Mouse (Mus musculus) brown adipose tissue, adult 24 weeks (tissue): ENCODE measurements around the gene Plcl1. TPM values are rescaled to one million over a fixed set of nuclear protein-coding genes. Genes with fewer than 3 reads are reported as not detected.

Experiments
- H3K27ac ChIP-seq: fragments of 200-500 bp; replicated peaks from 2 replicates; pipeline ENCODE4 v1.5.1; 2012; ENCODE audit warnings: low read depth, mild to moderate bottlenecking, low read length
- H3K4me1 ChIP-seq: fragments of 200-500 bp; 2 replicates; pipeline ENCODE4 v1.6.1; 2012; ENCODE audit warnings: low read length, mixed read lengths; ENCODE audit not compliant: control insufficient read depth, insufficient read depth, insufficient read length
- H3K4me3 ChIP-seq: fragments of 200-500 bp; 2 replicates; pipeline ENCODE4 v1.5.1; 2012; ENCODE audit warnings: low read depth, mild to moderate bottlenecking, low read length, moderate library complexity; ENCODE audit not compliant: insufficient read depth
- polyA plus RNA-seq: library from polyadenylated mRNA; stranded (reverse); fragments of >200 nt; gene quantifications from 2 replicates; pipeline ENCODE4 v1.2.4, GENCODE M21; 2012; ENCODE audit not compliant: missing spikeins, insufficient read depth, insufficient read length

The Plcl1 gene
- polyA plus RNA-seq, 1 experiment = 1.2 TPM

DNA sequence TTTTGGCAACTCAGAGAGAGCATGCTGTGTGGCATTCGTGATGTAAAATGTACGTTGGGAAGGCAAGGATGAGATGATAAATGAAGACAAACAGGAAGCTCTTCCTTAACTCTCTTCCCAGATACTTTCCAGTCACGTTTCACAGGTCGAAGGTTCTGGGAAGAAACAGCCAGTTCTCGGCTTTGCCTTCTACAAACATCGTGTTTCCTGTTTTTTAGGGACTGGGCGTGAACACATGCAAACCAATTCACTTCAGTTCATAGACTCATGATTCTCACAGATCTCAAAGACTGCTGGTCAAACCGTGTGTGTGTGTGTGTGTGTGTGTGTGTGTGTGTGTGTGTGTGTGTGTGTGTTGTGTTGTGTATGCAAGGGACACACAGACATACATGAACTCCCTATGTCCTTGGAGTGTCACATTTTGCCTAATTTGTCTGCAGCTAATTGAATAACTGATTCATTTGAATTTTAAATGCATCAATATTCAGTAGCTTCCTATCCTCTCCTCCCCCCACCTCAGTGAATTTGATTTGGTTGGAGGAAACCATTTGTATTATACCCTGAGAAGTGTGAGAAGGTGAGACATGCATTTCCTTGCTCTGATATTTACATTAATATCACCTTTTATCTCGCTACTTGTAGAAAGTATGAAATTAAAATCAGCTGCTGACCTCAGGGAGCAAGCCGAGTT, 259.6 kb downstream of the Plcl1 start:
- Histone ChIP-seq H3K4me1 (peaks cover 6% of the 10 kb centered on the region; the same call in 1 of the 2 replicates), H3K4me3 (no peak overlapping the region), H3K27ac (peak overlapping the region; percentile 53)

DNA sequence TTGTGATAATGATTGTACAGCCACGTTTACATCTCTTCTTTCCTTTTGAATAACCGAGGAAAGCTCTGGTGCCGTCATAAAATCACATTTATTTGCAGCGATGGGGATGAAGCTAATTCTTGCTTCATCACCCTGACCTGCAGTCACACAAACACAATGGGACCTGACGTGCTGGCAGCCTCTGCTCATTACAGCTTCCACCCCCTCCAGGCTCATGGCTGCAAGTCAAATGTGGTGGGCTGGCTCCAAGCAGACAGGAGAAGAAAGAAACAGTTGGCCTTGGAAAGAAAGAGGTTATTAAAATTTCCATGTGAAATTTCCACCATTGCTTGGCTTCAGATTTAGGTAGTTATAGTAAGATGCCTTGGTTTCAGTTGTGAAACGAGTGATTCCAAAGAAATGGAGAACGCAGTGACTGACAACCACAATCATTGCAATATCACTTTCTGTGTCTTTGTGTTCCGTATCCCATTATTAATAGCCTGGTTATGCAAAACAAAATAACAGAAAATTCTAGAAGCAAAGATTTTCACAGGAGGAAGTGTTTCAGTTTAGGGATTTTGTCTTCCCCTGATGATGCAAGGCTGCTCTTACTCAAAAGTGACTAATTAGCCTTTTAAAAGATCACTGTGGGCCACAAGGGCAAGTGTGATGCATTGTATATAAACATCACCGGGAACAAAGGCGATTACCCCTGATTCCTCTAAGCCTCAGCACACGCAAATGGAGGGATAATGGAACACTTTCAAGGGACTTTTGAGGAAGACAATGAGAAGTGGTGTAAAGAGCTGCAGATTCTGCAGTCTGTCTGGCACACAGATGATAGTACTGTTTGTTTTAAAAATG, 260.3 kb downstream of the Plcl1 start:
- Histone ChIP-seq H3K27ac (no peak overlapping the region; the same call in 1 of the 2 replicates), H3K4me1 (peaks cover 6% of the 10 kb centered on the region; the same call in 1 of the 2 replicates), H3K4me3 (no peak overlapping the region)

DNA sequence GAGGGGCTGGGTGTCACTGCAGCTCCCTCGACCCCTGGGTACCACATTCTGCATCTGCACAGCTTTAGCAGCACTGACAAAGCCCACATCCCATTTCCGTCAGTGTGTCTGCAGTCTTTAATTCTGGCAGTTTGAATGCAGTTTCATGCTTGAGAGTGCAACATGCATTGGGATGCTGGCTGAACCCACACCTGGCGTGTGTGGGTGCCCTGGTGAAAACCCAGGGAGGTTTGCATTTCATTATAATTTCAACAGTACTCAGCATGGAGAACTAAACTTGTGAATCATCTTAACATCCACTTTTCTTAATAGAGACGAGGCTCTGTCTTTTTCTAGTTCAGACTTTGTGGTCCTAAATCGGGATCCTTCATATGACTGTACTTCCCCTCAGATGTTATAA, 261.1 kb downstream of the Plcl1 start:
- H3K4me1 ChIP-seq = peaks cover 6% of the 10 kb centered on the region; the same call in 1 of the 2 replicates
- H3K27ac ChIP-seq = no peak overlapping the region
- no peak overlapping the region for H3K4me3 ChIP-seq

DNA sequence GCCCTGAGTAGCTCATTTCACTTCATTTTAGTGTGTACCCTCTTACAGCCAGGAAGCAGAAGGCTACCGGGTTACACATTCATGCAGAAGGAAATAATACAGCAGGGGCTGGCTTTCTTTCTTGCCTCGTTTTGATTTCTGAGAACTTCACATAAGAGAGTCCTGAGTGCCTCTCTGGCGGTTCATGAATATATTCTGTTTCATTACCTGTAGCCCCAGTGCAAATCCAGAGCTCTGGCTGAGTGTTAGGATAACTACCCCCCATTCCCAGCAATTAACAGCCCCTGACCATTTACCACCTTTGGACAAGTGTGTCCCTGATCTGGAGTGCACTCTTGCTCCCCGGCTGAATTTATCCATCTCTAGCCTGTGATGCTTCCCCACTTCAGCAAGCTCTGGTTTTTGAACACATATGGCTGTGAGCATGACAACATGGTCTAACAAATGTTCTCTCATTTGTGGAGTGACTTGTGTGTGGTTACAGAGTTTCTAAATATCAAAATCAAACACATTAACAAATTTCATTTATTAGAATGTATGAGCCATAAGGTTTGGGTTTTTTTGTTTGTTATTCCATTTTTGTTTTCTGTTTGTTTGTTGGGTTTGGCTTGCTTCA, 263.0 kb downstream of the Plcl1 start:
- Histone ChIP-seq H3K27ac (no peak overlapping the region), H3K4me3 (no peak overlapping the region), H3K4me1 (peaks cover 6% of the 10 kb centered on the region; the same call in 1 of the 2 replicates)

DNA sequence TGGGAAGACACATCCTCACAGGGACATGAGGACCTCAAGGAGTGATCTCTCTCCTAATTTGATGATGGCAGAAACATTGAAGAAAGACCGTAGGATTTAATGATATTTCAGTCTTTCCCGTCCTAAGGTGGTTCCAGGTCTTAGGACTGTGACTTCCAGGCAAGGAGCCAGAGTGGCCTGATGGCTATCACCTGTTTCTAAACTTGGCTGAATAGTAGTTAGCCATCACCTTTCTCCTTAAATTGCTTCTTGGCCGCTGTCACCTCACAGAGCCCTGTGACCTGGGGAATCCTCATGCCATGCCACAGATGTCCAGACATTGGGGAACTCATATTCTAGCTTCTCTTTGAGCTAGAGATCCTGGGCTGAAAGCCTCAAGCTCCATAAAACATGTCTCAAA, 277.0 kb downstream of the Plcl1 start:
- no peak overlapping the region for H3K27ac ChIP-seq
- H3K4me3 ChIP-seq = no peak overlapping the region
- H3K4me1 ChIP-seq = no peaks in the 10 kb centered on the region

DNA sequence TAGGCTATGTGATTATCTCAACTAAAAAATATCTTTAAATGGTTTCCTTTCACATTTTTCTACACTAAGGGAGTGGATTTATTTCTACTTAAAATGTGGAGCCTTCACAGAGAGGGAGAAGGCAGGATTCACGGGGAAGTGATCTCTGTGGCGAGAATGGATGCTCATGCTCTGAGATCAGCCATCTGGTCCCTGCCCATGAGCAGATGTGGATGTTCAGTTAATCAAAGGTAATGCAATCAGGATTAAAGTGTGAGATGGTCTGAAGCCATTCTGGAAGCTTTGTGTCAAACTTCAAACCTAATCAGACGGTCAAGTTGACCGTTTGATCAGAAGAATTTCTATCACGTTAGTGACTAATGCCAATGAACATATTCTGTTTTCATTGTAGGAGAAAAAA, 280.5 kb downstream of the Plcl1 start:
- Histone ChIP-seq H3K4me3 (no peak overlapping the region), H3K4me1 (no peaks in the 10 kb centered on the region), H3K27ac (no peak overlapping the region)

DNA sequence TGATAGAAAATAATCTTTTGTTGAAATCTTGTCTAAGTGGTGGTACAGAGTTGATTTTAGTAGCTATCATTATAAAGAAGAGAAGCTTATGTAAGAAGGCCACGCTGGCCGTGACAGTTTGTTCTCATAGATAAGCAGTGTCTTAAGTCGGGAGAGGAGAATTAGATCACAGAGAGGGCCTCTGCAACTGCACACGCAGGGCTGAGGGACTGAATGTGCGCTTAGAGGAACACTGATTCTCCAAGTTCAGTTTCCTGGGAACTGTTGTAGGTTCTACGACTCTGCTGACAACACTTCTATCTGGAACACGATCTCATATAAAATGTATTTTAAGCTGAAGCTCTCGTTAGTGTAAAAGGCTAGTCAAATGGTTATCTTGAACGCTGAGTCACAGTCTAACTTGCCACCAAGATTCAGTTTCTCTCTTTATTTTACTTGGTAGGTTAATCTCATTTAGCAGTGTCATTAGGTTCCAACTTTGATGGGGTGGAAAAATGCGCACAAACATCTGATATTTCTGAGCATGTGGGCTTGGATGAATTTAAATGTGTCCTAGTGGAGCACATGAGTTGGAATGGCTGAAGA, 288.0 kb downstream of the Plcl1 start:
- Histone ChIP-seq H3K27ac (no peak overlapping the region), H3K4me1 (no peaks in the 10 kb centered on the region), H3K4me3 (no peak overlapping the region)

DNA sequence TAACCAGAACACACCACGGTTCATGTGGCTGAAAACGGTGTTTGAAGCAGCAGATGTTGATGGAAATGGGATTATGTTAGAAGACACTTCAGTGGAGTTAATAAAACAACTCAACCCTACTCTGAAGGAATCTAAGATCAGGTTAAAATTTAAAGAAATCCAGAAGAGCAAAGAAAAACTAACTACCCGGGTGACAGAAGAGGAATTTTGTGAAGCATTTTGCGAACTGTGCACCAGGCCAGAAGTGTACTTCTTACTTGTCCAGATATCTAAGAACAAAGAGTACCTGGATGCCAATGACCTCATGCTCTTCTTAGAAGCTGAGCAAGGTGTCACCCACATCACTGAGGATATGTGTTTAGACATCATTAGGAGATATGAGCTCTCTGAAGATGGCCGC, 290.5 kb downstream of the Plcl1 start:
- H3K4me1 ChIP-seq = no peaks in the 10 kb centered on the region
- H3K4me3 ChIP-seq = no peak overlapping the region
- H3K27ac ChIP-seq = no peak overlapping the region

DNA sequence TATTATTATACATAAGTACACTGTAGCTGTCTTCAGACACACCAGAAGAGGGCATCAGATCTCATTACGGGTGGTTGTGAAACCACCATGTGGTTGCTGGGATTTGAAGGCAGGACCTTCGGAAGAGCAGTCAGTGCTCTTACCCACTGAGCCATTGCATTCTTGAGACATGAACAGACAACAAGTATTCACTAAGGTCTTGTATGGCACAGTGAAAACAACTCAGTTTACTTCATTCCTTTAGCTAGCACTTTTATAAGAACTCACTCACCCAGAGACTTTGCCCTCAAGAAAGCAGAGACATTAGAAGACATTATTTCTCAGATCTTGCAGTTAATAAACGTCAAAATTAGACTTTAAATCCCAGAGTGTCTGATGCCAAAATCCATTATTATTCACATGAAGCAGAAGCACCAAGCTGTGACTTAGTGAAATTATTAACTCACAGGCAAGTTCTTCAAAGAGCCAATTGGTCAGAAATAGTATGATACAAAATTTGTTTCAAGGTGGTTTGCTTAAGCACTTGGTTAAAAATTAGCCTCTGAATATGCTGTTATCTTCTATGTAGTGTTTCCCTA, 293.8 kb downstream of the Plcl1 start:
- no peak overlapping the region for H3K27ac ChIP-seq
- H3K4me1 ChIP-seq = no peaks in the 10 kb centered on the region
- H3K4me3 ChIP-seq = no peak overlapping the region

DNA sequence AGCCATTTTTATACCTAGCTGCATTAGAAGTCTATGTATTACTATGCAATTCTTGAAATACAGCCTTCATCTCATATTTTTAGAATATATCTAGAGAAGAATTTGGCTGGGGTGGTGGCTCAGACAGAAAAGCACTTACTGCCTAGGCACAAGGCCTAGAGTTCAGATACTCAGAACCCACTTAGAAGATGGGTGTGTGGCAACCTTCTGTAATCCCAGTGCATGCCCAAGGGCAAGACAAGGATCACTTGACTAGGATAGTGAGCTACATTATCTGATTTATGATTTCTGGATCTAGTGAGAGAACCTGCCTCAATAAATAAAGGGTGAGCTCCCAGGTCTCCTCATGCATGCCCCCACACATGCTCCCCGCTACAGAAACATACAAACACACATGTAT, 294.3 kb downstream of the Plcl1 start:
- Histone ChIP-seq H3K4me3 (no peak overlapping the region), H3K27ac (no peak overlapping the region), H3K4me1 (no peaks in the 10 kb centered on the region)

DNA sequence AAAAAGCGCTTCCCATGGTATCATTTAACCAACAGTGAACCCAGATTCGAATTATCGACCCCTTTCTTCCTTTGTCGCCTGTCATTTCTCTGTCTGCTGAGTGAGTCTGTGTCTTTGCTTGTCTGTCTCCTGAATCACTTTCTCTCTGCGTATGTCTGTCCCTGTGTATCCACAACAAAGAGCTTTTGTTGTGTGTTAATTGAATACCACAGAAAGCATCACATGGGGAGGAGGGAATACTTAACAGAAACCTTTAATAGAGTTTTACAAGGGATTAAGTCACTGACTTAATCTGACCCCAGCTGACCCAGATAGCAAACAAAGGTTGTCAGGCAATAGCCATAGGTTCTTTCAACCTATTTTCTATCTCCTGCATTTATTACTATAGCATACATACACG, 295.0 kb downstream of the Plcl1 start:
- Histone ChIP-seq H3K4me3 (no peak overlapping the region), H3K27ac (no peak overlapping the region), H3K4me1 (no peaks in the 10 kb centered on the region)

DNA sequence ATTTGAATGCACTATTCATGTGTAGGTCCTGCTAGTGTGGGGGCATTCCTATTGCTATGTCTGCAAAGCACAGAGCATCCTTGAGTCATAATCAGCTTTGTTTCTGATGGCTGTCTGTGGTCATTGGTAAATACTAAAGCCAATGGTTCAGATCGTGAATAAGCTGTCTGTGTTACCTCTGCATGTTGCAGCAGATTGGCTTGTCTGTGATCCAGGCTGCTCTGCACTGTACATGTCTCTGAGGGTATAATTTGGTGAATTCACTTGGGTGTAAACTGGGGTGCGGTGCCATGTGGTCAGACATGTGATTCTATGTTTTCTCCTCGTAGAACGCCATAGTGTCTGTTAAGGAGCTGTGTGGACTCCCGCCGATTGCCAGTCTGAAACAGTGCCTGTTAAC, 295.9 kb downstream of the Plcl1 start:
- Histone ChIP-seq H3K4me1 (no peaks in the 10 kb centered on the region), H3K27ac (no peak overlapping the region), H3K4me3 (no peak overlapping the region)

DNA sequence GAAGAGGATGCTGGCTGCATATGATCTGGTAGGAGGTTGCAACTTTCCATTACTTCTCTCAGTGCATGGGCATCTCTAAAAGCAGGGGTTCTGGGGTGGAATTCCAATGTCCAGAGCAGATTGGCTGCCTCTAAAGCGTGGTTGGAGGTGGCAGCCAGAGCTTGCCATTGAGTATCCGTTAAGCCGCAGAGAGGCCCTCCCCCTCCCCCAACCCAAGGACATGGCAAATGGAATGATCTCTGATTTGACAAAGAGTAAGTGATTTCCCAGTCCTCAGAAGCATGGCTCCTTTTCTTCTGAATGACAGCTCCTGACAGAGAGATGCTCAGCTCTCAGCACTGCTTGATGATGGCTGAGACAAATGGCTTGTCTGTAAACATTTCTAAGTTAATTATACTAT, 296.4 kb downstream of the Plcl1 start:
- H3K4me3 ChIP-seq = no peak overlapping the region
- H3K27ac ChIP-seq = no peak overlapping the region
- H3K4me1 ChIP-seq = no peaks in the 10 kb centered on the region

DNA sequence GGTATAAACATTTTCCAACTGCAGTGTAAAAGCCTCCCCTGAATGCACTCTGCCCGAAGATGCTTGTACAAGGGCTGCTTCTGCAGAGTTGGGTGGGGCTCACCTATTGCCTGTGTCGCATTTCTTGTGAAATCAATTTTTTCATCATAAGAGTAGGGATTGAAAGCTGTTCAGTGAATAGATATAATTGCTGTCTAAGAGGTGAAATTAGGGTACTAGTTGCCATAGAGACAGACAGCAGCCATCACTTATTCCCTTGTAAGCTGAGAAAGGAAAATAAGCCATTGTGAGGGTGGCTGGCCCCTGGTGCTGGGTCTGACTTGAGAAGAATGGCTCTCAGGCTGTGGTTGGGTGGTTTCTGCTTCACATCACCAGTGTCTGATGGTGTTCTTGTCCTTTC, 299.0 kb downstream of the Plcl1 start:
- no peak overlapping the region for H3K4me3 ChIP-seq
- H3K27ac ChIP-seq = no peak overlapping the region
- H3K4me1 ChIP-seq = no peaks in the 10 kb centered on the region

DNA sequence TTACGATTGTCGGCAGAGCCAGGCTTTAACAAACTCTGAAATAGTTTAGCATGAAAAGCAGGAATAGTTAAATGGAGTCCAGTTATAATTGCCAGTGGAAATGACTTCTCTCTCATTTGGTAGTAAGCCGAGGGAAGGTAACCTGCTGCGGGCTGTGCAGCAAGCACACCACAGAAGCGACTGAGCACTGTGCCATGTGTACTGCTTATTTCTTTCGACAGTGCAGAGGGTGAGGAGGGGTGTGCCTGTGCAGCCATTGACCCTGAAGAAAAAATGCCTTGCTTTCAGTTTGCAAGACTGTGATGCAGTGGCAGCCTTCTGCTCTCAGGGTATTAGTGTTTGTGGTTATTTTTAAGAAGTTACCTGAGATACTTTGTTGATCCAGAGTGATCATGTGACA, 299.5 kb downstream of the Plcl1 start:
- Histone ChIP-seq H3K4me3 (no peak overlapping the region), H3K27ac (no peak overlapping the region)

More for the DNA sequence above, 299.5 kb downstream of the Plcl1 start:
- H3K4me1 ChIP-seq = no peaks in the 10 kb centered on the region
